In genomic region chr17:70738168-70738854, GRCm38 (mm10) we compare ENCODE assay signal across 8 mouse cellular contexts.
DNase-seq lines count a peak whose midpoint lies in the region; ATAC-seq and TF ChIP-seq lines count a peak whose summit lies in the region.

No protein-coding gene starts in this region.

- H3K27ac ChIP-seq in hindbrain, postnatal 0 days = peak overlapping the region; percentile 54; the same call in 1 of the 2 replicates

- H3K9ac ChIP-seq in hindbrain, postnatal 0 days (replicated peaks; ENCODE audit: low read length) = 0 out of 2 replicates have a peak overlapping the region, but pooled peaks have one; percentile 9

- H3K27me3 ChIP-seq in hindbrain, postnatal 0 days (ENCODE audit: insufficient read depth, low read length) = no peaks in the 10 kb centered on the region

- TF ChIP-seq CTCF in hindbrain, postnatal 0 days (IDR thresholded peaks at IDR 0.05; ENCODE audit: low read depth) = peak; percentile 78

- H3K4me3 ChIP-seq in hindbrain, postnatal 0 days (ENCODE audit: low read length) = 0 out of 2 replicates have a peak overlapping the region, but pooled peaks have one; percentile 2

- H3K9me3 ChIP-seq in hindbrain, postnatal 0 days (ENCODE audit: low read length) = no peaks in the 10 kb centered on the region

- 4% methylated on average over 17 of the region's 17 CpGs for WGBS in hindbrain, postnatal 0 days

- H3K4me2 ChIP-seq in hindbrain, postnatal 0 days (ENCODE audit: low read depth, low read length) = peak overlapping the region; percentile 47

- no peaks in the 10 kb centered on the region for H3K36me3 ChIP-seq in hindbrain, postnatal 0 days (ENCODE audit: insufficient read depth, low read length)

- peaks cover 8% of the 10 kb centered on the region; the same call in 1 of the 2 replicates for H3K4me1 ChIP-seq in hindbrain, postnatal 0 days (ENCODE audit: insufficient read depth, low read length)

- DNase-seq in NIH3T3 (ENCODE audit: low read depth) = peak; percentile 97
- peak; percentile 53 to 76 for DNase-seq in cerebellum, postnatal 25 days
- peak; percentile 59 to 75 for DNase-seq in gastrocnemius, adult 8-10 months (ENCODE audit: low spot score in 2 of 2)
- DNase-seq in hindbrain, postnatal 0 days (ENCODE audit: low spot score) = peak; percentile 90
- peak; percentile 60 for DNase-seq in left cerebral cortex, adult 11 months (ENCODE audit: low spot score)
- DNase-seq in lung, postnatal 4 days = peak; percentile 94
- DNase-seq in right cerebral cortex, adult 2 months (ENCODE audit: low spot score in 2 of 2) = peak; percentile 73 to 80
- DNase-seq in urinary bladder, postnatal 10 days (ENCODE audit: low spot score) = peak; percentile 68

- peak; percentile 94 for ATAC-seq in hindbrain, postnatal 0 days

Comparison
In these comparisons a context has a peak if more than half of its experiments do, and no peak if none do; other contexts are left out.
1. Peak in every context shown above with its lines: DNase-seq, ATAC-seq, H3K4me3 ChIP-seq and H3K27ac ChIP-seq.